Mouse (Mus musculus) CH12.LX (cell line): ENCODE results near the gene Rbbp5.

Experiments used
- CTCF ChIP-seq, 2 experiments: IDR thresholded peaks in 1 of 2; conservative IDR thresholded peaks in 1 of 2; 2 replicates each; pipeline ENCODE4 v1.5.1; 2011 to 2012; ENCODE audit warnings: low read depth in 2 of 2, low read length in 2 of 2, improper control_type of control experiment in 1 of 2, inconsistent platforms in 1 of 2, mild to moderate bottlenecking in 1 of 2, moderate library complexity in 1 of 2
- E2F4 ChIP-seq: IDR thresholded peaks from 2 replicates; pipeline ENCODE4 v1.6.1; 2011; ENCODE audit warnings: low read depth, low read length, improper control_type of control experiment; ENCODE audit not compliant: insufficient replicate concordance
- ELF1 ChIP-seq: IDR thresholded peaks from 2 replicates; pipeline ENCODE4 v1.6.1; 2014; ENCODE audit warnings: low read depth, mild to moderate bottlenecking, inconsistent platforms, low read length, improper control_type of control experiment
- EP300 ChIP-seq: IDR thresholded peaks from 2 replicates; pipeline ENCODE4 v1.6.1; 2011; ENCODE audit warnings: low read length, improper control_type of control experiment
- KAT2A ChIP-seq: IDR thresholded peaks from 2 replicates; pipeline ENCODE4 v1.6.1; 2012; ENCODE audit warnings: low read length, improper control_type of control experiment, inconsistent platforms; ENCODE audit not compliant: insufficient replicate concordance
- MAZ ChIP-seq: IDR thresholded peaks from 2 replicates; pipeline ENCODE4 v1.6.1; 2012; ENCODE audit warnings: low read depth, mild to moderate bottlenecking, inconsistent platforms, low read length, improper control_type of control experiment, moderate library complexity
- MYC ChIP-seq: IDR thresholded peaks from 2 replicates; pipeline ENCODE4 v1.6.1; 2011; ENCODE audit warnings: low read depth, mild to moderate bottlenecking, improper control_type of control experiment, low read length
- POLR2A ChIP-seq: IDR thresholded peaks from 2 replicates; pipeline ENCODE4 v1.6.1; 2011; ENCODE audit warnings: low read depth, mild to moderate bottlenecking, improper control_type of control experiment, low read length
- RCOR1 ChIP-seq: conservative IDR thresholded peaks from 2 replicates; pipeline ENCODE4 v1.6.1; 2012; ENCODE audit warnings: low read depth, mild to moderate bottlenecking, inconsistent platforms, low read length, improper control_type of control experiment
- TBP ChIP-seq: conservative IDR thresholded peaks from 2 replicates; pipeline ENCODE4 v1.6.1; 2011; ENCODE audit warnings: low read depth, low read length, improper control_type of control experiment
- UBTF ChIP-seq: IDR thresholded peaks from 2 replicates; pipeline ENCODE4 v1.6.1; 2012; ENCODE audit warnings: low read depth, mild to moderate bottlenecking, inconsistent platforms, low read length, improper control_type of control experiment, moderate library complexity
- USF1 ChIP-seq: IDR thresholded peaks from 2 replicates; pipeline ENCODE4 v1.6.1; 2014; ENCODE audit warnings: low read depth, mild to moderate bottlenecking, inconsistent platforms, low read length, improper control_type of control experiment
- ZC3H11A ChIP-seq: IDR thresholded peaks from 2 replicates; pipeline ENCODE4 v1.6.1; 2012; ENCODE audit warnings: low read depth, mild to moderate bottlenecking, inconsistent platforms, low read length, improper control_type of control experiment
- ZKSCAN1 ChIP-seq: IDR thresholded peaks from 2 replicates; pipeline ENCODE4 v1.6.1; 2012; ENCODE audit warnings: low read depth, inconsistent platforms, low read length, improper control_type of control experiment, borderline replicate concordance

DNA sequence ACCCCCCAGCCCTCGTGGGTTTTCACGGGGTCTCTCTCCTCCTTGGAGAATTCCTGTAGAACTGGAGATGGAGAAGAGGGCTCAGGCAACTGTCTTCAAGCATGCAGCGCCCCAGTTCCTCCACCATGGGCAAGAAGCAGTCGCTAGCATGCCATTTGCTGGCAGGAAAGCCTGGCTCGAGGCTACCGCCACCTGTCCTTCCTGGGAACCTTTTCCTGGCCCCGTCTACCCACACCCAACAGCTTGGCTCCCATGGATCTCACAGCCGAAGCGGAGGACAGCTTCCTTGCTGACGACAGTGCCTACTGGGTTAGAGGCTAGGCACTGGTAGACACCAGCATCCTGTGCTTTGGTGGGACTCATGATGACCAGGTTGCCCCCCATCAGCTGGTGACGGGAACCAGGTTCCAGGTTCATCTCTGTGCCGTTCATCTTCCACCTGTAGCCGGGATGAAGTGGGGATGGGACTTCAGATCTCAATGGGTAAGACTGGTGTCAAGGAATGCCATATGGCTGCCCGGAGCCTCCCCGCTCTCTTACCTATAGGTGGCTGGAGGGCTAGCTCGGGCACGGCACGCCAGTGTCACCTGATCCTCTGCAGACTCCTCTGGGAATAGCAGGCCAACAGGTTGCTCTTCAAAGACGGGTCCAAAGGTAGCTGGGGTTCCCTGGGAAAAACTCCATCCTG lies 51.6 kb downstream of the Rbbp5 start:
- TF ChIP-seq USF1 (no peak), CTCF (conservative IDR thresholded peaks at IDR 0.05 in 1 of 2, IDR thresholded peaks at IDR 0.05 in 1 of 2; ENCODE audit: low read depth in 2 of 2, low read length in 2 of 2) (no peak), E2F4 (no peak), KAT2A (no peak), EP300 (no peak), ZC3H11A (no peak), ZKSCAN1 (no peak), ELF1 (no peak), RCOR1 (no peak), MYC (no peak), UBTF (no peak), POLR2A (no peak), MAZ (no peak), TBP (no peak)
